Mouse (Mus musculus) stomach, embryonic 14.5 days (tissue): ENCODE data around the gene Ctsc. TPM values are rescaled to one million over a fixed set of nuclear protein-coding genes. Genes with fewer than 3 reads are reported as not detected.

ENCODE experiments used
- ATAC-seq: fragments of 200-750 bp; cut with Nextera tagmentation; 2 replicates; pipeline ENCODE4 v1.8.0; 2017; ENCODE audit warnings: low read depth, moderate TSS enrichment; ENCODE audit not compliant: insufficient number of reproducible peaks, insufficient read depth, low FRiP score
- H3K27ac ChIP-seq: fragments of 300-500 bp; sonication (generic); 2 replicates; pipeline ENCODE4 v1.5.1; 2014; ENCODE audit warnings: mild to moderate bottlenecking, low read length, moderate library complexity, mixed read lengths
- H3K27me3 ChIP-seq: fragments of 300-500 bp; sonication (generic); 2 replicates; pipeline ENCODE4 v1.6.1; 2014; ENCODE audit warnings: low read length, control low read depth, mixed read lengths; ENCODE audit not compliant: control insufficient read depth, insufficient read depth
- H3K36me3 ChIP-seq: fragments of 300-500 bp; sonication (generic); 2 replicates; pipeline ENCODE4 v1.6.1; 2014; ENCODE audit warnings: mild to moderate bottlenecking, control low read depth, low read length, moderate library complexity, mixed read lengths; ENCODE audit not compliant: control insufficient read depth, insufficient read depth
- H3K4me1 ChIP-seq: fragments of 300-500 bp; sonication (generic); 2 replicates; pipeline ENCODE4 v1.6.1; 2014; ENCODE audit warnings: low read length, control low read depth, mixed read lengths; ENCODE audit not compliant: control insufficient read depth, insufficient read depth
- H3K4me2 ChIP-seq: fragments of 300-500 bp; sonication (generic); replicated peaks from 2 replicates; pipeline ENCODE4 v1.6.1; 2014; ENCODE audit warnings: low read depth, low read length, control low read depth
- H3K4me3 ChIP-seq: fragments of 300-500 bp; sonication (generic); 2 replicates; pipeline ENCODE4 v1.5.1; 2014; ENCODE audit warnings: low read depth, low read length, control low read depth
- H3K9ac ChIP-seq: fragments of 300-500 bp; sonication (generic); replicated peaks from 2 replicates; pipeline ENCODE4 v1.6.1; 2014; ENCODE audit warnings: low read depth, mild to moderate bottlenecking, control low read depth, low read length, moderate library complexity, mixed read lengths
- H3K9me3 ChIP-seq: fragments of 300-500 bp; sonication (generic); 2 replicates; pipeline ENCODE4 v1.6.1; 2016; ENCODE audit warnings: low read depth, low read length, control low read depth; ENCODE audit not compliant: control insufficient read depth
- WGBS: fragments of 180-500 bp; shearing (Covaris S2); extraction: QIAGEN DNeasy Blood & Tissue Kit; methylation state at CpG from one replicate; pipeline ENCODE4 v1.1.7; 2014; 5-methylcytosine and 5-hydroxymethylcytosine counted together
- polyA plus RNA-seq: library from polyadenylated mRNA; unstranded; fragments of >200 nt; fragmentation: Nextera tagmentation; extraction: Ambion mirVana; gene quantifications from 2 replicates; pipeline ENCODE4 v1.2.1, GENCODE M21; 2014

Gene Ctsc
- polyA plus RNA-seq, 1 experiment from 2014 or later, result 80.0 TPM

DNA sequence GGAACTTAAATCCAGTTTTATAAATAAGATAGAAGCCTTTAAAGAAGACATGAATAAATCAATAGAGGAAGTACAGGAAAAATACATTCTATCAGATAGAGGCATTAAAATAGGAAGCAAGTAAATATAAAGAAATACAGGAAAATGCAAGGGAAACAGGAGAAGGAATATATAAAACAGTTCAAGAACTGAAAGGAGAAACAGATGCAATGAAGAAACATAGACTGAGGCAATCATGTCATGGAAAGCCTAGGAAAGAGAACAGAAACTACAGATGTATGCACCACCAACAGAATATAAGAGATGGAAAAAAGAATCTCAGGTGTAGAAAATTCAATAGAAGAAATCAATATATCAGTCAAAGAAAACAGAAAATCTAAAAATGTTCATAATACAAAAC lies 25.8 kb upstream of the Ctsc start:
- Histone ChIP-seq H3K9me3 (no peaks in the 10 kb centered on the region), H3K36me3 (no peaks in the 10 kb centered on the region), H3K4me2 (no peak overlapping the region), H3K9ac (no peak overlapping the region), H3K4me3 (no peak overlapping the region), H3K27ac (no peak overlapping the region), H3K27me3 (no peaks in the 10 kb centered on the region), H3K4me1 (no peaks in the 10 kb centered on the region)
- ATAC-seq, result no peak

DNA sequence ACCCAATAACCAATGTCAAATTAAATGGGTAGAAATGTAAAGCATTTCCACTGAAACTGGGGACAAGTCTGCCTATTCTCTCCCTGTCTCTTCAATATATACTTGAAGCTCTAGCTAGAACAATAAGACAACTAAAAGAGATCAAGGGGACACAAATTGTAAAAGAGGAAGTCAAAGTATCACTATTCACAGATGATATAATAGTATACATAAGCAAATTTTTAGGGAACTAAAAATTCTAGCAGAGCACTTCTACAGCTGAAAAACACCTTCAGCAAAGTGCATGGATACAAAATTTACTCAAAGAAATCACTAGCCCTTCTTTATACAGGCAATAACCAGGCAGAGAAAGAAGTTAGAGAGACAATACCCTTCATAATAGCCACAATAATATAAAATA lies 23.0 kb upstream of the Ctsc start:
- Histone ChIP-seq H3K4me1 (no peaks in the 10 kb centered on the region), H3K9me3 (no peaks in the 10 kb centered on the region), H3K36me3 (no peaks in the 10 kb centered on the region), H3K4me3 (no peak overlapping the region), H3K27me3 (no peaks in the 10 kb centered on the region), H3K4me2 (no peak overlapping the region), H3K27ac (no peak overlapping the region), H3K9ac (no peak overlapping the region)
- ATAC-seq, result no peak

DNA sequence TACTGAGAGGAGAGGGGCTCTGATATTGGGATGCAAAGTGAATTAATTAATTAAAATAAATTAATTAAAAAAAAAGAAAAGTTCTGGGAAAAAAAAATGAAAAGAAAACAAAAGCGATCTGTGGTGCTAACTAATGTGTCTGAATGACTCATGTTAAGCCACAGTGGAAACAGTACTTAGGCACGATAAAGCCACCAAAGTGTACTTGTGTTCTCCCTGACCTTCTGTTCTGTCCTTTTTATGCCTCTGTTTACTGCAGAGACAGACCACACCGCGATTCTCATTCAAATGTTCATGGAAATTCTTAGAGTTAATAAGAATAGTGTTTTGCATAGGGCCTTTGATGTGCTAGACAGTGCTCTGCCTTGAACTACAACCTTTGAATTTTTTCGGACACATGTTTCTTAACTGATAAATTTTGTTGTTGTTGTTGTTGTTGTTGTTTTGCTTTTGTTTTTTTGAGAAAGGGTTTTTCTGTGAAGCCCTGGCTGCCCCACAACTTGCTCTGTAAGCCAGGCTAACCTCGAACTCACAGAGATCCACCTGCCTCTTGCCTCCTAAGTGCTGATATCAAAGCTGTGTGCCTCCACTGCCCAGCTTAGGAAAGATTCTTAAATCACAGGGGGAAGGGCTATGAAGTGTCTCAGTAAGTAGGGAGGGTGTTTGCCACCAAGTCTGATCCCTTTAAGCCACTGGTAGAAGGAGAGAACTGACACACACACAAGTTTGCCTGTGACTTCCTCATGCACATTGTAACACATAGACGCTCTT lies 18.5 kb upstream of the Ctsc start:
- Histone ChIP-seq H3K9ac (no peak overlapping the region), H3K4me1 (no peaks in the 10 kb centered on the region), H3K4me2 (no peak overlapping the region), H3K27ac (no peak overlapping the region), H3K27me3 (no peaks in the 10 kb centered on the region), H3K9me3 (no peaks in the 10 kb centered on the region), H3K36me3 (no peaks in the 10 kb centered on the region), H3K4me3 (no peak overlapping the region)
- 76% methylated on average over 7 of the region's 7 CpGs for WGBS
- ATAC-seq, result no peak

DNA sequence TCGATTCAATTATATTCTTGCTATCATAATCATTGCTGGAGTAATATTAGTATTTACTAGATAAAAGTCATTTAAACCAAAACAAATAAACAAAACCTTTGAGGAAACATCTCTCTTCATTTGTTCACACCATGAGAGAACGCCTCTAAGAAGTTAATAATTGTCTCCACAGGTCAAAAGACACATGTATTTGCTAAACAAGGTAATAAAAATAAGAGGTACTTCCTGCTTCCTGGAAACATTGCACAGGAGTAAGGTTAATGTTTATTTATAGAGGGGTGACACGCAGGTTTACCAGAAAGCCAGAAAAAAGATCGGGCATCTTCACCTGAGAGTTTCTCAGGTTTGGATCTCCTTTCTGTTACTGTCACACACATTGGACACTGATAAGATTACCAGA lies 16.1 kb upstream of the Ctsc start:
- no peak for ATAC-seq
- WGBS, result 69% methylated on average over 4 of the region's 4 CpGs
- Histone ChIP-seq H3K9ac (no peak overlapping the region), H3K4me2 (no peak overlapping the region), H3K27me3 (no peaks in the 10 kb centered on the region), H3K36me3 (no peaks in the 10 kb centered on the region), H3K4me3 (no peak overlapping the region), H3K9me3 (no peaks in the 10 kb centered on the region), H3K27ac (no peak overlapping the region), H3K4me1 (no peaks in the 10 kb centered on the region)

DNA sequence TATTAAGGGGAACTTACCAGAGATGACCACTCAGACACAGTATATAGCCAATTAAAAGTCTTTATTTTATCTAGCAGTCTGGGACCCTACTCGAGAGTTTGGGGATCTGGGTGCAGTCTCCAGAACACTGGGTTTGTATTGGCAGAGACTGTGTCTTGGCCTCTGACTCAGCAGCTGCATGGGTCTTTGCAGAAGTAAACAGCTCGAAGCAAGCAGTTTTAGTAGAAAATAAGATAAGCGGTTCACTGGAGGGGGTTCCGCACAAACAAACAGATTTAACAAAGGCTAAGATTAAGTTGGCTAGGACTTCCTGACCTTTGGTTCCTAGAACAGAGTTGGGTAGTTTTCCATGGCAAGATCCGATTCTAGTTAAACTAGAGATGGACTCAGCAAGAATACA lies 13.0 kb upstream of the Ctsc start:
- no peak overlapping the region for H3K4me3 ChIP-seq
- H3K9me3 ChIP-seq, result no peaks in the 10 kb centered on the region
- no peaks in the 10 kb centered on the region for H3K27me3 ChIP-seq
- no peaks in the 10 kb centered on the region for H3K36me3 ChIP-seq
- H3K4me2 ChIP-seq, result no peak overlapping the region
- H3K4me1 ChIP-seq, result no peaks in the 10 kb centered on the region
- no peak overlapping the region for H3K9ac ChIP-seq
- H3K27ac ChIP-seq, result no peak overlapping the region
- ATAC-seq, result no peak
- WGBS, result 76% methylated on average over 5 of the region's 5 CpGs

DNA sequence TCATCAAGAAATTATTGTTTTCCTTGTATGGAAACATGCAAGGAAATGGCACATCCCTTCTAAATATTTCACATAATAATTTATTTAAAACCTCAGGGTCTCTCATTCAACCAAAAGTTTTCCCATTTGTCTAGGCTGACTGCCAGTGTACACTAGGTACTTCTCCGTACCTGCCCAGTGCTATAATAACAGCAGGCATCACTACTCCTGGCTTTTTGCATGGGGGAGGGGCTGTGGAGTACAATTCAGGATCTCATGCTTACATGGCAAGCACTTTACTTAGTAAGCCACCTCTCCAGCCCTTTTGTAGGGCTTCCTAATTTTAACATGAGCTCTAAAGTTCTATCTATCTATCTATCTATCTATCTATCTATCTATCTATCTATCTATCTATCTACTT lies 8.0 kb upstream of the Ctsc start:
- Histone ChIP-seq H3K4me2 (no peak overlapping the region), H3K27ac (no peak overlapping the region), H3K9ac (no peak overlapping the region), H3K36me3 (no peaks in the 10 kb centered on the region), H3K4me3 (no peak overlapping the region), H3K9me3 (no peaks in the 10 kb centered on the region), H3K27me3 (no peaks in the 10 kb centered on the region), H3K4me1 (no peaks in the 10 kb centered on the region)
- 42% methylated on average over 1 of the region's 1 CpGs for WGBS
- ATAC-seq, result no peak

DNA sequence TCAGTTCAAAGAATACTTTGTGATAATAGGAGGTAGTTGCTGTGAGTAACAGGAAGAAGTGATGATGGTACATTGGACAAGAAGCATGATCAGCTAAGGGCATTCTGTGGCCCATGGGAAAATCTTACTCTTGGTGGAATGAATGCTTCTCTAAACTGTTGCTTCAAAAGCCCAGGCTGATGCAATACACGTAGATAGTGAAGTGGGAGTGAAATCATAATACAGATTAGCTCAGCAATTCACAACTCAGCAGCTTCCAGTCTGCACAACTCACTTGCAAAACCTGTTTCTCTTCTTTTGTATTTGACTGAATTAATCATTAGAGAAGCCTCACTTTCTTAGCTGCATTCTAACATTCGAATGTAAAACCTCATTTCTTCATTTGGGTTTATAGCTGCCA lies 6.4 kb upstream of the Ctsc start:
- no peaks in the 10 kb centered on the region for H3K36me3 ChIP-seq
- ATAC-seq, result peak; percentile 78; the same call in 1 of the 2 replicates
- no peaks in the 10 kb centered on the region for H3K4me1 ChIP-seq
- peak overlapping the region; percentile 21; the same call in 1 of the 2 replicates for H3K27ac ChIP-seq
- no peak overlapping the region for H3K4me3 ChIP-seq
- no peaks in the 10 kb centered on the region for H3K27me3 ChIP-seq
- H3K9me3 ChIP-seq, result no peaks in the 10 kb centered on the region
- no peak overlapping the region for H3K9ac ChIP-seq
- 34% methylated on average over 2 of the region's 2 CpGs for WGBS
- no peak overlapping the region for H3K4me2 ChIP-seq

DNA sequence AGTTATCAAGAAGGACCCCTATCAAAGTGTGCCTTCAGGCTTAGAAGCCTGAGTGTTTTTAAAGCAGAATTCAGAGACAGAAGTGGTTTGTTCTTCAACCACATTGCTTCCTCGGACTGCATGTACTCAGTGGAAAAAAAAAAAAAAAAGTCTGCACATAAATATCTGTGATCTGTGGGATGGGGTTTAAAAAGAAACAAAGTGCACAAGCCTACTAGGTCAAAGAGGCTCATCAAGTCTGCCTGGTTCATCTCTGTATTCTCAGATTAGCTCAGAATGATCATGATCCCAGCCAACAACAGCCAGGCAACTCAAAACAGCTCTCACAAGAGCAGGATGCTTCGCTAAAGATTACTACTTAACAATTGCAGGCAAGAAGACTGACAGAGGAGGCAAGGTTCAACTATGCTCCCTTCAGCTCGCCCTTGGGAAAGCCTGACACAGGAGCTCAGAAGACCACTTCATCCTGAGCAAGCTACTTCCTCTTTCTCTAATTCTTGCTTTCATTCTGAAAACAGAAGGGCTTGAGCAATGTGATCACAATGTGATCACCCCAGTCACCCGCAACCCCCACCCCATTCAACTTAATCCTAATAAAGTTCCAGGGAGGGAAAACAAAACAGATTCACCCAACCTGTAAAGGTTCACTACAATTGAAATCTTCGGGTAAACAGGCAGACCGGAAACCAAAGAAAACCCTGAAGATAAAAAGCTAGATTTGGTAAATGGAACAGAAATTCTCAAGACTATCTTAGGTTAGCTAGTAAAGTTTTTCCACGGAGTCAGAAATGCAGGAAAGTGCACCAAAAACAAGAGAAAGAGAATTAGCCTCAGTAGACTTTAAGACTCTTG lies 745 bp upstream of the Ctsc start:
- 42% methylated on average over 7 of the region's 7 CpGs for WGBS
- peak overlapping the region; percentile 87 for H3K4me2 ChIP-seq
- H3K27ac ChIP-seq, result peak overlapping the region; percentile 58; the same call in 1 of the 2 replicates
- H3K9me3 ChIP-seq, result no peaks in the 10 kb centered on the region
- H3K9ac ChIP-seq, result 0 out of 2 replicates have a peak overlapping the region, but pooled peaks have one; percentile 61
- no peak for ATAC-seq
- no peaks in the 10 kb centered on the region for H3K36me3 ChIP-seq
- H3K27me3 ChIP-seq, result no peaks in the 10 kb centered on the region
- peak overlapping the region; percentile 64 for H3K4me3 ChIP-seq
- H3K4me1 ChIP-seq, result no peaks in the 10 kb centered on the region
